Mouse (Mus musculus): Measurements from ENCODE around the gene Hoxb3. TPM values are rescaled to one million over a fixed set of nuclear protein-coding genes. Genes with fewer than 3 reads are reported as not detected.

Hoxb3 gene
- polyA plus RNA-seq, 1 experiment from 2014 or later, result 3.0 TPM

- Histone ChIP-seq H3K27ac (peak overlapping the region; percentile 74), H3K4me1 (peaks cover 28% of the 10 kb centered on the region), H3K27me3 (peaks cover 21% of the 10 kb centered on the region; the same call in 1 of the 2 replicates), H3K4me3 (peak overlapping the region; percentile 52), H3K9ac (peak overlapping the region; percentile 65), H3K4me2 (peak overlapping the region; percentile 65), H3K9me3 (no peaks in the 10 kb centered on the region), H3K36me3 (no peaks in the 10 kb centered on the region)
- WGBS, result 13% methylated on average over 8 of the region's 8 CpGs
- no peak for ATAC-seq (ENCODE audit: borderline replicate concordance, extremely low read depth, low FRiP score, low TSS enrichment)
Observed at GRCm38 (mm10) chr11:96353939-96354338, 30.8 kb downstream of the Hoxb3 start.

DNA sequence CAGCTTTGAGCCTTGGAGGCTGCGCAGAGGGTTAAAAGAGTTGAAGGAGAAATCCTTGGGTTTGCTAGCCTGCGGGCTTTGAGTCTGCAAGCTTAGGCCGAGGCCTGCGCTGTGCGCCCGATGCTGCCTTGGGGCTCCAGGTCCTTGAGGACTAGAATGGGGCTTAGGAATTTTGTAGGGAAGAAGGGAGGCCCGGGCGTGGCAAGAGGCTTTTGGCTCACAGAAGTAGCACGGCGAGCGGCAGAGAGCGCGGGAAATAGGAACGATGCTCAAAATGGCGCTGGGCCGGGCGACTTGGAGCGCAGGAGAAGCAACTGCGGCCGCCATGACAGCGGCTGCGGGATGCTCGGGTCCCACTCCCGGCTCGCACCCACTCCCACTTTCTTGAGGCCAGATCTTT is 31.2 kb downstream of the Hoxb3 start:
- Histone ChIP-seq H3K27ac (peak overlapping the region; percentile 74), H3K36me3 (no peaks in the 10 kb centered on the region), H3K4me1 (peaks cover 27% of the 10 kb centered on the region), H3K4me2 (peak overlapping the region; percentile 65), H3K4me3 (peak overlapping the region; percentile 52), H3K9me3 (no peaks in the 10 kb centered on the region), H3K9ac (peak overlapping the region; percentile 65), H3K27me3 (peaks cover 21% of the 10 kb centered on the region; the same call in 1 of the 2 replicates)
- 1% methylated on average over 25 of the region's 25 CpGs for WGBS
- no peak for ATAC-seq (ENCODE audit: borderline replicate concordance, extremely low read depth, low FRiP score, low TSS enrichment)

GRCm38 (mm10) chr11:96354801-96355311 is 31.7 kb downstream of the Hoxb3 start:
- peaks cover 23% of the 10 kb centered on the region for H3K4me1 ChIP-seq
- peak overlapping the region; percentile 65 for H3K4me2 ChIP-seq
- H3K9ac ChIP-seq, result peak overlapping the region; percentile 65
- H3K9me3 ChIP-seq, result no peaks in the 10 kb centered on the region
- H3K36me3 ChIP-seq, result no peaks in the 10 kb centered on the region
- ATAC-seq (ENCODE audit: borderline replicate concordance, extremely low read depth, low FRiP score, low TSS enrichment), result no peak
- WGBS, result 13% methylated on average over 9 of the region's 9 CpGs
- H3K27ac ChIP-seq, result peak overlapping the region; percentile 74
- peak overlapping the region; percentile 52 for H3K4me3 ChIP-seq
- H3K27me3 ChIP-seq, result peaks cover 21% of the 10 kb centered on the region; the same call in 1 of the 2 replicates

- H3K27ac ChIP-seq, result no peak overlapping the region
- 28% methylated on average over 5 of the region's 5 CpGs for WGBS
- no peaks in the 10 kb centered on the region for H3K36me3 ChIP-seq
- no peak overlapping the region for H3K9ac ChIP-seq
- H3K4me3 ChIP-seq, result no peak overlapping the region
- peaks cover 47% of the 10 kb centered on the region for H3K27me3 ChIP-seq
- no peak overlapping the region for H3K4me2 ChIP-seq
- no peaks in the 10 kb centered on the region for H3K9me3 ChIP-seq
- ATAC-seq (ENCODE audit: borderline replicate concordance, extremely low read depth, low FRiP score, low TSS enrichment), result no peak
- peaks cover 22% of the 10 kb centered on the region for H3K4me1 ChIP-seq
Observed at GRCm38 (mm10) chr11:96363807-96364206, 40.7 kb downstream of the Hoxb3 start.

DNA sequence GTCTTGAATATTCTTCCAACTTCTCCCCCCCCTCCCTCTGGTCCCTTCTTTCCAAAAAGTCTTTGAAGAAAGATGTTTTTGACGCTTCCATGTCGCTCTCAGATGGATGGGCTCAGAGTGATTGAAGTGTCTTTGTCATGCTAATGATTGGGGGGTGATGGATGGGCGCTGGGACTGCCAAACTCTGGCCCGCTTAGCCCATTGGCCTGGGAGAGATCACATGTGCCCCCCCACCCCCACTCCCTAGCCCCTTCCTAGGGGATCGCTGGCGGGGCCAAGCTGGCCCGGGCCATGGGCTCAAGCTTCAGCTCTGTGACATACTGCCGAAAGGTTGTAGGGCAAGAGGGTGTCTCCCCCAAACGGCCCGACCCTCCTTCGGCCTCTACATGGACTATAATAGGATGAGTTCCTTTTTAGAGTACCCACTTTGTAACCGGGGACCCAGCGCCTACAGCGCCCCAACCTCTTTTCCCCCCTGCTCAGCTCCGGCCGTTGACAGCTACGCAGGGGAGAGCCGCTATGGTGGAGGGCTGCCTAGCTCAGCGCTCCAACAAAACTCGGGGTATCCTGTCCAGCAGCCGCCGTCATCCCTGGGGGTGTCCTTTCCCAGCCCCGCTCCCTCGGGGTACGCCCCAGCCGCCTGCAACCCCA is 42.4 kb downstream of the Hoxb3 start, which contains the start of gene Hoxb1:
Gene Hoxb1, plus strand, starts transcription at position 312 of the 651 bp plus-strand sequence.
- peak within 1 kb of the TSS; percentile 51 for H3K4me2 ChIP-seq
- H3K4me3 ChIP-seq, result peak within 1 kb of the TSS; percentile 17
- peaks cover 47% of the 10 kb centered on the region for H3K27me3 ChIP-seq
- no peak within 1 kb of the TSS for H3K9ac ChIP-seq
- no peak within 1 kb of the TSS for H3K27ac ChIP-seq
- H3K9me3 ChIP-seq, result no peaks in the 10 kb centered on the region
- no peak for ATAC-seq (ENCODE audit: borderline replicate concordance, extremely low read depth, low FRiP score, low TSS enrichment)
- no peaks in the 10 kb centered on the region for H3K36me3 ChIP-seq
- WGBS, result 18% methylated on average over 26 of the region's 26 CpGs
- H3K4me1 ChIP-seq, result peaks cover 22% of the 10 kb centered on the region

- Histone ChIP-seq H3K36me3 (no peaks in the 10 kb centered on the region), H3K9me3 (no peaks in the 10 kb centered on the region), H3K4me2 (peak overlapping the region; percentile 51), H3K27me3 (peaks cover 47% of the 10 kb centered on the region), H3K4me1 (peaks cover 22% of the 10 kb centered on the region), H3K9ac (no peak overlapping the region), H3K4me3 (peak overlapping the region; percentile 17), H3K27ac (no peak overlapping the region)
- 9% methylated on average over 47 of the region's 47 CpGs for WGBS
- ATAC-seq (ENCODE audit: borderline replicate concordance, extremely low read depth, low FRiP score, low TSS enrichment), result no peak
Observed at GRCm38 (mm10) chr11:96366092-96367041, 43.2 kb downstream of the Hoxb3 start.

GRCm38 (mm10) chr11:96367141-96367540 is 44.0 kb downstream of the Hoxb3 start:
- Histone ChIP-seq H3K9ac (no peak overlapping the region), H3K4me2 (peak overlapping the region; percentile 51), H3K4me1 (peaks cover 28% of the 10 kb centered on the region), H3K27ac (no peak overlapping the region), H3K36me3 (no peaks in the 10 kb centered on the region), H3K9me3 (no peaks in the 10 kb centered on the region), H3K4me3 (peak overlapping the region; percentile 17), H3K27me3 (peaks cover 47% of the 10 kb centered on the region)
- 49% methylated on average over 6 of the region's 6 CpGs for WGBS
- ATAC-seq (ENCODE audit: borderline replicate concordance, extremely low read depth, low FRiP score, low TSS enrichment), result no peak

- WGBS, result 44% methylated on average over 5 of the region's 5 CpGs
- no peak for ATAC-seq (ENCODE audit: borderline replicate concordance, extremely low read depth, low FRiP score, low TSS enrichment)
- Histone ChIP-seq H3K36me3 (no peaks in the 10 kb centered on the region), H3K9me3 (no peaks in the 10 kb centered on the region), H3K4me2 (no peak overlapping the region), H3K4me1 (peaks cover 34% of the 10 kb centered on the region), H3K27ac (no peak overlapping the region), H3K27me3 (peaks cover 41% of the 10 kb centered on the region), H3K4me3 (no peak overlapping the region), H3K9ac (no peak overlapping the region)
Observed at GRCm38 (mm10) chr11:96368686-96369085, 45.6 kb downstream of the Hoxb3 start.

DNA sequence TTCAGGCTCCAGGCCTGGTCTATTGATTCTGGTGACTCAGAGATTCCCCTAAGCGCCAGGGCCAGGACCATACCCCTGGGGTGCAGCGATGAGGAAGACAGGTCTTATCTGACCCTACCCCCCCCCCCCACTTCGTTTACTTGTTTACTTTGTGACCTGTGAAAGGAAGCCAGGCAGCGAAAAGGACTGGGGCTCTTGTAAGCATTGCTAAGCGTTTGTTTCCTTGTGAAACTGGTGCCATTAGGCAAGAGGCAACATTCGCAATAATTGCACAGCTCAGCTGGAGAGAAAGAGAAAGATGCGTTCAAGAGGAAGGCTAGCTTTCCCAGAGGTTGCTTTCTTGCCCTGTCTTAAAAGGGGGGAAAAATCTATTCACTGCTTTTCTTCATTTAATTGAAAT is 46.0 kb downstream of the Hoxb3 start:
- Histone ChIP-seq H3K4me3 (no peak overlapping the region), H3K36me3 (no peaks in the 10 kb centered on the region), H3K9ac (no peak overlapping the region), H3K9me3 (no peaks in the 10 kb centered on the region), H3K4me1 (peaks cover 29% of the 10 kb centered on the region), H3K4me2 (no peak overlapping the region), H3K27me3 (peaks cover 37% of the 10 kb centered on the region), H3K27ac (no peak overlapping the region)
- no peak for ATAC-seq (ENCODE audit: borderline replicate concordance, extremely low read depth, low FRiP score, low TSS enrichment)
- WGBS, result 57% methylated on average over 7 of the region's 7 CpGs

DNA sequence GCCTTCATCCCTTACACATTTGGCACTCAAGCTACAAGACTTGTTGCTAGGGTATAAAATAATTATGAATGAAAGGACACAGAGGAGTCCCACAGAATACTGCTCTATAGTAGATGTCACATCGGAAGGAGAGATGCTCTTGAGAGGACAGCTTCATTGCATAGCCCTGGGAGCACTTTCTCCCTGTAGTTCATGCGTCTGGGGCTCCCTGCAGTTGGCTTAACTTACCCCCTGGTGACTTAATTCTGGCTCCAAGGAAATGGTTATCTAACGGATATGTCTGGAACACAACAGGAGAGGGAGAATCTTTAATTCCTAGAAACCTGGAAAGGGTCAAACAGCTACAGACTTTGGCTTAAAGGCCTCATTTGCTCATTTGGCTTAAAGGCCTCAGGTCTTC is 48.6 kb downstream of the Hoxb3 start:
- 40% methylated on average over 3 of the region's 3 CpGs for WGBS
- Histone ChIP-seq H3K4me2 (no peak overlapping the region), H3K4me1 (peaks cover 19% of the 10 kb centered on the region), H3K27ac (no peak overlapping the region), H3K9me3 (no peaks in the 10 kb centered on the region), H3K9ac (no peak overlapping the region), H3K27me3 (peaks cover 12% of the 10 kb centered on the region), H3K36me3 (no peaks in the 10 kb centered on the region), H3K4me3 (no peak overlapping the region)
- ATAC-seq (ENCODE audit: borderline replicate concordance, extremely low read depth, low FRiP score, low TSS enrichment), result no peak

GRCm38 (mm10) chr11:96372519-96372918 is 49.4 kb downstream of the Hoxb3 start:
- Histone ChIP-seq H3K4me2 (no peak overlapping the region; the same call in 1 of the 2 replicates), H3K36me3 (no peaks in the 10 kb centered on the region), H3K4me3 (no peak overlapping the region), H3K27me3 (peaks cover 5% of the 10 kb centered on the region; the same call in 1 of the 2 replicates), H3K9me3 (no peaks in the 10 kb centered on the region), H3K4me1 (peaks cover 14% of the 10 kb centered on the region), H3K27ac (no peak overlapping the region; the same call in 1 of the 2 replicates), H3K9ac (no peak overlapping the region)
- WGBS, result 11% methylated on average over 3 of the region's 3 CpGs
- ATAC-seq (ENCODE audit: borderline replicate concordance, extremely low read depth, low FRiP score, low TSS enrichment), result peak; percentile 81; the same call in 1 of the 2 replicates

Data from lung, embryonic 15.5 days (tissue).